Mouse (Mus musculus): ENCODE measurements at regions not wholly inside any gene's neighbourhood (a gene's known extent, or its start where the extent isn't known, plus 50 kb on each side); places are given as distances from the start of the nearest gene placed in this dataset.

DNA sequence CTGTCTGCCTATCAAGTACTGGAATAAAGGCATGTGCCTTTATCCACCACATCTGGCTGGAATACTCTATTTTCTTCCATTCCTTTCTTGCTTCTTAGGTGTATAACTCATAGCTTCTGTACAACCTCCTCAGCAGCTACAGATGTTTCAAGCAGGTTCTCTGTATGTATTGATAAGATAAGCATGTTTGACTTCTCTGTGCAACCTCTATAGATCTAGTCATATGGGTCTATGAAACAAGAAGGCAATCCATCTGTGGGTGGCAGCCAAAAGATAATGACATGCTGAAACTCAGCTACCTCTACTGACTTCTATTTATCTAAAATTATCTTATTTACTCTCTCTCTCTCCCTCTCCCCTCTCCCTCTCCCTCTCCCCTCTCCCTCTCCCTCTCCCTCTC is 99.3 kb upstream of the C9orf72 start:
- TF ChIP-seq POLR2A (IDR thresholded peaks at IDR 0.05; ENCODE audit: insufficient read depth, low read depth, low read length) (no peak), CTCF (IDR thresholded peaks at IDR 0.05) (no peak), EP300 (IDR thresholded peaks at IDR 0.05; ENCODE audit: insufficient read depth, low read depth, low read length) (no peak)

Data from heart, adult 2 months (tissue).